Mouse (Mus musculus) bone marrow macrophage, adult 2 months (primary cell): ENCODE measurements at regions not wholly inside any gene's neighbourhood (a gene's known extent, or its start where the extent isn't known, plus 50 kb on each side); places are given as distances from the start of the nearest gene placed in this dataset.

Source experiments
- CTCF ChIP-seq: IDR thresholded peaks from 2 replicates; pipeline ENCODE4 v1.5.1; 2012; ENCODE audit warnings: low read depth, mild to moderate bottlenecking, low read length, moderate library complexity
- POLR2A ChIP-seq: IDR thresholded peaks from 2 replicates; pipeline ENCODE4 v1.6.1; 2012; ENCODE audit warnings: mild to moderate bottlenecking, low read depth, low read length, borderline replicate concordance

DNA sequence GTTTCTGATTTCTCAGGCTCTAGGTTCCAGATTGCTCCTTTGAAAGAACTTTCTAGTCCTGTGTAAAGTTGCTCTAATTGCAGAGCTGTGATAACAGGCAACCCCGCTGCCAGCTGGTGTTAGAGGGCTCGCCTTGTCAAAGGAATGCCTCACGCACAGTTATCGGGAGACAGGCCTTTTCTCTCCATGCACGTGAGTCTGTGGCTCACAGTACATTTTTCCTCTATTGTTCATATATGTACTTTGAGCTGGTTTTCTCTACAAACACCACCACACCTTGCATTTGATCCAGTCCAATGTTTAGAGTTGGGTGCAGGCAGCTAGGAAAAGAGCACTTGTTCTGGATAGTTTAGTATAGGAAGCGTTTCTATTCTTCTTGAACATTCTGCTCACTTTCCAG lies 151.6 kb upstream of the Rhobtb1 start:
- no peak for TF ChIP-seq POLR2A
- TF ChIP-seq CTCF, result no peak
